Mouse (Mus musculus) cerebellum, adult (tissue): ENCODE measurements around the gene Acox3.

Source experiments
- ATAC-seq: cut with Nextera tagmentation; 2 replicates; pipeline ENCODE4 v1.9.2; 2017; ENCODE audit warnings: mild to moderate bottlenecking, moderate library complexity, mixed read lengths; ENCODE audit not compliant: insufficient number of reproducible peaks, low FRiP score, low TSS enrichment

Acox3 gene

DNA sequence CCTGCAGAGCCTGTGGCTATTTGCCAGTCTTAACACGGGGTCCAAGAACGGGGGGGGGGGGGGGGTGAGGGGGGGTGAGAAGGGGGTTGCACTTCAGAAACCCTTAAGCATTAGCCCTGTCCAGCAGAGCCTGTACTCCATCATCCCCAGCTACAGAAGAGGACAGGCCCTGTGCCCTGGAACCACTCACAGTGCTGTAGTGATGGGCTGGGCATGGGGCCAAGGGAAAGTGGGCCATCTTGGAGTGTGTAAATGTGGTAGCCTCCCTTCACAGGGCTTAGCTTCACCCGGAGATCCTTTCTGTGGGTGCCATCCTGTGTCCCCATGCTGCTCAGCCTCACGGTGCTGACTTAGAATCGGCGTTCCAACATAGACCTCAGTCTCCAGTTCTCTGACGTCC, 24.9 kb downstream of the Acox3 start:
- no peak for ATAC-seq

DNA sequence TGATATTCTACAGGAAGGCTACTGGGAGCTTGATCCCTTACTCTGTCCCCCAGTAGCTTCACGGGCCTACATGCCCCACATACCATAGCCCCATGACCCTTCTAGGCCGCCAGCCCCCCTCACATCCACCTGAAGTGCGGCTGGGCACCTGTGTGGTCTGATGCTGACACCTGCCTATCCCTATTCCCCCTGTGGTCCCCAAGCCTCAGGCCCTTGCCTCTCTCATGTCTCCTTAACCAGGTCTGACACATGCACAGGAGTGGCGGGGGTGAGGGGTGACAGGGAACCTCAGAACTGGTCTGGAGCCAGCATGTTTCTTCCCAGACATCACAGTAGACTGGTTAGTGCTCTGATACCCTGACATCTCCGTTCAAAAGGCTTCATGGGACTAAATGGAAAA, 25.7 kb downstream of the Acox3 start:
- ATAC-seq: no peak

DNA sequence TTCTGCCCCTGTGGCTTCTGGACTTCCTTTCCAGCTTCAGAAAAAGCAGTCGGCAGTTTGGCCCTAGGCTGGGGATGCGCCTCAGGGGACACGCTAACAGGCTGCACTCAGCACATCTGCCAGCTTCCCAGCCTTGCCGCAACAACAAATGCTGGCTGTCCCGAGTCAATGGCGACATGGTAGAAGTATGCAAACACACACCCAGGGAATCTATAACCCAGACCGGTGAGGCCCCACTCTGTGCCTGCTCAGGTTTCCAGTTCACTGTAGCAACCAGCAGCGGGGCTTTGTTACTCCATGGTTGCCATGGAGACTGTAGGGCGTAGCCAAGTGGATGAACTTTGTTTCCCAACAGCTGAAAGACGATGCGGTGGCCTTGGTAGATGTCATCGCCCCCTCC, 26.5 kb downstream of the Acox3 start:
- no peak for ATAC-seq

DNA sequence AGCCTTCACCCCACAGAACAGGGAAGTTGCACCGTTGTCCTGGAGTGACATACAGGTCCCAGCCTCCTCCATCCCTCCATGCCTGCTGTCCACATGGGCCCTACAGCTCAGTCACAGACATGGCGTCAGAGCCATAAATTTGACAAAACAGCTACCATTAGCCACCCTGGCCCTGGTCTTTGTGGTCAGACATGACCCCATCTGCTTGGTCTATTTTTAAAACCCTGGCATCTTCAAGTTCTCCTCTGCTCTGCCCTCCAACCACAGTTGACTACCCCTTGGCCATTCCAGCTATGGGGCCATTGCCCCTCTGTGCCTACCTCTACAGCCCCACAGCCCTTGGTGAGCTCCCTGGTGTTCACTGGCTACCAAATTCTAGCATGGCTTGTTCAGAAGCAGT, 27.1 kb downstream of the Acox3 start:
- ATAC-seq: no peak

DNA sequence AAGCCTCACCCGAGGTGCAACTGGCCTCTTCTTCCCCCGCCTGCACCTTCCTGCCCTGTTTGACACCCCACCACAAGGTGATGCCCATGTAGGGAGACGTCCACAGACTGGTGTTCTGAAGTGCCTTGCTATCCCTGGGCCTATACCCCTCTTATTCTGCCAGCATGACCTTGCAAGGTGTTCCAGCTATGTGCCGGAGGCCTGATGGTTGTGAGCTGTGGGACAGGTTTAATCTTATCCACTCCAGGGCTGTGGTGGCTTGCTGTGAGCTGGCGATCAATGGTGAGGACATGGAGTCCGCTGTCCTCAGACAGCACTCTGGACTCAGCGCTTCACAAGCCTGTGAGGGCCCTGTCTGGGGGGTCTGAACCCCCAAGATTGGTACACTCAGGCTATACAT, 27.5 kb downstream of the Acox3 start:
- no peak for ATAC-seq

DNA sequence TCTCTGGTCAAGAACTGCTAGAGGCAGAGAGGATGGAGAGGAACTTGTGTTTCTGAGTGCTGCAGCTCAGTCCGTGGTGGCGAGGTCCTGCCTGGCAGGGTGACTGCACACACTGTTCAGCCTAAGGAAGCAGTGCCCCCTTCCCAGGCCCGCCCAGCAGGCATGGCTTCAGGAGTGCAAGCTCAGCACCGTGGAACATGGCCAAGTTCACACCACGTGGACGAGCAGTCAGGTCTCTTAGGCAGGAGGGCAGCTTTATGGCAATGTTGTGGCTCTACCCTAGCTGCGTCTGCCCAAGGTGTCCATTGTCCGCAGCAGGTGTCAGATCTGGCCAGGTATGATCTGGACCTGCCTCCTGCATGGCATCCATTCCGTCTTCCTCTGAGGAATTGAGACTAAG, 28.3 kb downstream of the Acox3 start:
- ATAC-seq: no peak

DNA sequence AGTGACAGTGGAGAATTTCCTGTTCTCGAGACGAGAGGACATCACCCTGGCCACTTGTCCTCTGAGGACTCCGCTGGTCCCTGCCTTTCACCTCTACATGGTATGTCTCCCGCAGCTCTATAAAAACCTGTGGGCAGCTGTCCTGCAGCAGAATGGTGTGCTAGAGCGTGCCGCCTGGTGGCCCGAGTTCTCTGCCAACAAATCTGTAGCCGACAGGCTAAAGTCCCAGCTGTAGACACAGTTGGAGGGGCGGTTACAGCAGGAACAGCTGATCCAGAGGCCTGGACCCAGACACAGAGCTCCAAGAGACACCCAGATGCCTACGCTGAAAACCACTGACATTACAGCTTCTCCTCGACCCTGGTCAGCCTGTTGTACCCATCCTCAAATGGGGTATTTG, 29.1 kb downstream of the Acox3 start:
- no peak for ATAC-seq

DNA sequence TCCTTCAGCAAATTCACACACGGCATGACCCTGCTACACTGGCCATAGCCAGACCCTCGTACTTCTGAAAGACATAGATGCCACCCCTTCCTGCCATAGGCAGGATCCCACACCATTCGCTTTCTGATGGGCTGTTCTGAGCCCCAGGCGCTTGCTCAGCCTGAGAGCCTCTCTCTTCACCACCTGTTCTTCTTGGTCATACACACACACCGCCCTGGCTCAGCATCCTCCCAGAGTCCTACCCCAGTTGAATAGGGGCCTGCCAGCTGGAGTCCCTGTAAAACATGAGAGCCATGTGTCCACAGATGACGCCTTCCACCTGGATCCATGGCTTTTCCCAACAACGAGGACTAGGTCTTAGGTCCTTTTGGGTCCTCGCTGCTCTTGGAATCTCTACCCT, 29.9 kb downstream of the Acox3 start:
- no peak for ATAC-seq

DNA sequence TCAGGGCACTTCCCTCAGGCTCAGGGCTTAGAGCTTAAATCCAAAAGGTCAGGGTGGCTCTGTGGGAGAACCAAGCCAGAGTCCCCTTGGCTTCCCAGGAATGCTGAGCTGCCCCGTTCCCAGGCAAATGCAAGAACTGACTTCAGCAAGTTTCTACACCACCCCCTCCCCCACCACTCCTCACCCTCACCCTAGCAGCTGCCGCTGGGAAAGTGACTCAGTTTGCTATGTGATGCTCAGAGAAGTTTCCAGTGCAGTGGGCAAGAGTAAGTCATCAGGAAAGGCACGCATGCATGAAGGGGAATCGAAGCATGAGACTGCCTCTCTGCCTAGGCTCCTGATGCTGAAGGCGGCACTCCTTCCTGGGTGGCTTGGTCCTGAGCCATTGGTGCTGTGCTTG, 34.1 kb downstream of the Acox3 start:
- ATAC-seq: no peak

DNA sequence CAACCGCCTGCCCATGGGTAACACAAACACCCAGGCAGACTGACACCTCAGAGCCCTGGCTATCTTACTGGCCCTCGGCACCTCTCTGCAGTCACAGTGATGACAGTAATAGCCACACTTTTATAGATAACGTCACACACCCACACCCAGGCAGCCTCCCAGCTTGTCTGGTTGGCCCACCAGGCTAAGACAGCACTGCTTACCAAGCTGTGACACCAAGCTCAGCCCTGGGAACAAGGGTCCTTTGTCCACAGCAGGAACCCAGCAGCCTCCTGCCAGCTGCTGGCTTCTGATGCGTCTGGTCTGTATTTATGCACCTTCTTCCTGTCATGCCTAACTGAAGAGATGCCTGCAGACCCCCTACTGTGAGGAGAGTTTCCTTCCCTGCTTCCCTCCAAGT, 38.3 kb downstream of the Acox3 start:
- ATAC-seq: no peak

DNA sequence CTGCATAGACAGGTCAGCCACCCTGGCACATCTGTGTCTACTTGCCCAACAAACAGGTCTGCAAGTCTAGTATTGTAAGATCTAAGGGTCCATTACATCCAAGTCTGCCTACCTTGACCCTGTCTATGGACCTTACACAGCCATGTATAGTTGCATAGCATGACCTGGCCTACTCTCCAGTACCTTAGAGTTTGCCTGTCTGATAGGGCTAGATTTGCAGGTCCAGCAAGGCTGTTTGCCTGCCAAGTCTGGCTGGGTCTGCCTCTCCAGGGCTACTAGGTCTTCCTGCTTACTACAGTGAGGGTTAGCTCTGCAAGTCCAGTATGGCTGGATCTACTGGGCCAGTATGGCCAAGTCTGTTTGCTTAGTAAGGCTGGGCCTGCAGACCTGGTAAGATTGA, 41.0 kb downstream of the Acox3 start:
- no peak for ATAC-seq

DNA sequence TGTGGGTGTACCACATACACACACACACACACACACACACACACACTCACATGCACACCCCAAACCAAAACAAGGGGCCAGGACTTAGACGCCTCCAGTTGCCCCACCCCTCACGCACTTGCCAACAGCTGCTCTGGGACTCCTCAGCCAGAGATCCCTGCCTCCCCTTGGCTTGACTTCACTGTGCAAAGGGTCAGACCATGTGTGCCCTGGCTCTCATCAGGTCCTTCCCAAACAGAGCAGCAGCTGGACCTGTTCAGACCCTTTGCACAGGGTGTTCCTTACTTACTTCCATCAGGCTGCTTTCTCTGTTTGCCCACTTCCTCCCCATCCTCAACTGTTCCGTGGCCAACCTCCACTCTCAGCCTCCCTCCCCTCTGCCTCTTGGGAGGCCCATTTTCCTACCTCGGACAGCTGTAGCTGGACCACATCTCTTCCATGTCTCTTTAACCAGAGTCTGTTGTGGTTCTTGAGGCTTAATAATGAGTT, 42.0 kb downstream of the Acox3 start:
- ATAC-seq: no peak

DNA sequence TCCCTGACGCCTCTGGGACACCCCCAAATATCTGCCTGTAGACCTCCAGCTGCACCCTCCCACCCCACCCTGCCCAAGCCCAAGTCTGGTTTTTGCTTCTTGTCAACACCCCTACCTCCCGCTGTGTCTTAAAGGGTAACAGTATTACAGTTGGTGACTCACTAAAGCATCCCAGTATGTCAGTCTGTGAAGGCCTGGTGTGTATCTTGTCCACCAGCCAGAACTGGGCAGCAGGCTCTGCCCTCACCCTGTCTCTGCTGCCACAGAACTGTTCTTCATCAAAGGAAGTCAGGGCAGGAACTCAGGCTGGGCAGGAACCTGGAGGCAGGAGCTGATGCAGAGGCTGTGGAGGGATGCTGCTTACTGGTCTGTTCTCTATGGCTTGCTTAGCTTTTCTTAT, 43.6 kb downstream of the Acox3 start:
- ATAC-seq: no peak

DNA sequence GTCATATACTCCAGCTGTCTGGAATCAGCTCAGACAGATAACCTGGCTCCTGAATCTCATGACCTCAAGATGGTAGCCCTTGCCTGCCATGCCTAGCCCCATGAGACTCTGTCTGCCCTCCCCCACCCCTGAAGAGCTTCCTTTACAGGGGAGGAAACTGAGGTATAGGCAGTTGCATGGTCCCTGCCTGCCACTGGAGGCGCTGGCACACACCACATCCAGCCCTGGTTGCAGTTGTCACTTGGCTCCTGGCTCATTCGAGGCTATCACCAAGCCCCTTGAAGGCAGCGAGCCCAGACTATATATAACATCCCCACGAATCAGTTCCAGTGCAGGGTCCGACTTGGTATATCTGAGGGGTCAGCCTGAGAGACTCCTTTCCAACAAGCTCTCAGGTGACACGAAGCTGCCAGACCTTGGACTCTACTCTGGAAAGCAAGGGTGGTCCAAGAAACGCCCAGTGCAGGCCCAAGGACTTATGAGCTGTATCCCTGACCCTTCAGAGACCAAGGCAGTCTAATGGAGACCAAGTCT, 44.5 kb downstream of the Acox3 start:
- no peak for ATAC-seq

DNA sequence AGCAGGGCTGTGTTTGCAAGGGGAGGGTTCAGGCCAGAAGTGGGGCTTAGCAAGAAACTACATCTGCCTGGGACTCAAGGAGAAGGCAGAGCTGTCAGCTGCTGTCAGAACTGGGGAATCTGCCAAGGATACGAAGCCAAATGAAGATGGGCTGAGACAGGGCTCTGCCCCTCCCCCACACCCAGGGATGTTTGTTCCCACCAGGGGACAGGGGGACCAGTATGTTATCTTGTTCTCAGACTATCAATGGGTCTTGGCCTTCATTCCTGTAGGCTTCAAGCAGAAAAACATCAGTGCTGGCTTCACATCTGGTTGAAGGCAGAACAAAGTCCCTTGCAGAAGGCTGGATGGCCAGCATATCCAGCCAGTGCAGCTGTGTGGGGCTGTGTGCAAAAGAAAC, 45.8 kb downstream of the Acox3 start:
- ATAC-seq: no peak

DNA sequence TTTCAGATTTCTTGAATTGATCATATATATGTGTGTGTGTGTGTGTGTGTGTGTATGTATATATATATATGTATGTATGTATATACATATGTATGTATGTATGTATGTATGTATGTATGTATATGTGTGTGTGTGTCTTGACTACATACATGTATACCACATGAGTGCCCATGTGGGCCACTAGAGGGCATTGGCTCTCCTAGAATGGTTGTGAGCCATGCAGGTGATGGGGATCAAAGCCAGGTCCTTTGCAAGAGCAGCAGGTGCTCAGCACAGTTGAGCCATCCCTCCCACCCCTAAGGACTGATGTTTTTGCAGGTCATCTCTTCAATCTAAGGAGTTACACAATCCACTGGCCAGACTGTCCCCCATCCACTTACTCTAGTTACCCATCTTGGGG, 46.5 kb downstream of the Acox3 start:
- no peak for ATAC-seq

DNA sequence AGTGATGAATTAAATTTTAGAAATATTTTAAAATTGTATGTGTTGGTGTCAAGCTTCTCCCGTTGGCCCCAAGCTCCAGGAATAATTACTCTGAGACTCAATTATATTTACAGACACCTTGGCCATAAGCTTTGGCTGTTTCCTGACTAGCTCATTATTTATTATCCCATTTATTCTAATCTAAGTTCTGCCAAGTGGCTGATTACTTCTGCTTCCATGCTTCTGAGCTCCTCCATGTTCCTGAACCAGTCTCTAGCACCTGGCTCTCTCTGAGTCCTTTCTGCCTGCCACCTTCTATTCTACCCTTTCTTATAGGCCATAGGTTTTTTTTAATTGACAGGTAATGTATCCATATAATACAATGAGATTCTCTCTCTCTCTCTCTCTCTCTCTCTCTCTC, 47.9 kb downstream of the Acox3 start:
- no peak for ATAC-seq

DNA sequence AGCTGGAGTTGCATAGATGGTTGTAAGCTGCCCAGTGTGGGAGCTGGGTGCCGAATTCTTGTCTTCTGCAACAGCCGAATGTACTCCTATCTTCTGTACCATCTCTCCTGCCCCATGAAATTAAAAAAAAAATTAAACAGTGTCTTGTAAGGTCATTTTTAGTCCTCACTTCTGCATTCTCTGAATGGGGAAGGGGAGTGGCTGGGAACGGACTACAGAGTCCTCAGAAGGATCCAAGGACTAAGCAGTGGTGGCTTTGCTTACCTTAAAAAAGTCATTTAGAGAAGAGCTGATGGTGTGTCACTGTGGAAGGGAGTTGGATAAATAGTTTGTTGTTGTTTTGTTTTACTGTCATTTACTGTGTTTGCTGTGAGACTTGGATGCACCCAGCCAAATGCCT, 48.4 kb downstream of the Acox3 start:
- no peak for ATAC-seq

DNA sequence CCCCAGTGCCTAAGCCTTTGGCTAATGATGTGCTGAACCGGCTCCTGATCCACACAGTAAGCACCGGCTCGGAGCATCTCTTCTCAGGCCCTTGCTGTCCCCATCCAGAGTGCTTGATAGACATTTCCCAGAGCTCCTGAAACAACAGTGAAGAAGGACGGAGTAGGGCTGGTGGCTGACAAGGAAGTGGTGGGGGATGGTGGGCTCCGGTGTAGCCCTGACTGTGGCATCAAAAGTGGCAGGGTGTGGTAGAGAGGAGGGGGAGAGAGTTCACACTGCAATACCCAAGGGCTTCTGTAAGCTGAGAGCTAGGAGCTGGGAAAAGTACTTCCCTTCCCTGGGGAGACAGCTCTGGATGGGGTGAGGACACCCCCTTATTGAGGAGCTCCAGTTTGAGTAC, 48.9 kb downstream of the Acox3 start:
- ATAC-seq: no peak

DNA sequence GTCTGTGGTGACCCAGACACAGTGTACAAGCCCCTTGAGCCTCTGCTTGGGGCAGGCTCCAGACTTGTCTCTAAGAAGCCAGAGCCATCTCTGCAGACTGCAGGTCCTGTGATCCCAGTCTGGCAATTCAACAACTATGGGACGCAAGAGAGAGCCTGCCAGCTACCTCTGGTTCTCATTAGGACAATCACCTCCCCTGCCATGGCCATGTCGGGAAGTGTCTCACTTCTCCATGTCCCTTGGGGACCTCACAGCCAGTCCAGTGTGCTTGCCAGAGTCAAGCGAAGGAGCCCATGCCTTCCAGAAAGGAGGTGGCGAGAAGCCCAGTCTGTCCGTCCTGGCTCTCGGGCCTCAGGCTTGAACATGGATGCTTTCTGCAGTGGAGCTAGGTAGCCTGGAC, 50.0 kb downstream of the Acox3 start:
- ATAC-seq: no peak

DNA sequence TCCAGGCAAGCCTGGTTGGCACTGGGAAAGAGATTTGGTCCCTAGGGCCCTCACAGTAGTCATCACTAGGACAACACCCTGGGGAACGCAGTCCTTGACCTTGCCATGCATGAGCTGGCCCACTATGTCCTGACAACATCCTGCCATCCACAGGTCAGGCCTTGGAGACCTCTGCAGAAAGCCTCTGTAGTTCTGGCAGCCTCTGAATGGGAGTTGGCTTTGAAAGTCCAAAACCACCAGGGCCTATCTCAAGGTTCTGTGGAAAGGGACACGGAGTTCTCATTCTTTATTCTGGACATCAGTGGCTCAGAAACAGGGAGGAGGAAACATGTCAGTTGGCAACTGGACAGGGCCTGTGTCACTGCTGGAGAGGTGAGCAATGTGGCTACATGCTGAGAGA, 53.2 kb downstream of the Acox3 start:
- no peak for ATAC-seq

DNA sequence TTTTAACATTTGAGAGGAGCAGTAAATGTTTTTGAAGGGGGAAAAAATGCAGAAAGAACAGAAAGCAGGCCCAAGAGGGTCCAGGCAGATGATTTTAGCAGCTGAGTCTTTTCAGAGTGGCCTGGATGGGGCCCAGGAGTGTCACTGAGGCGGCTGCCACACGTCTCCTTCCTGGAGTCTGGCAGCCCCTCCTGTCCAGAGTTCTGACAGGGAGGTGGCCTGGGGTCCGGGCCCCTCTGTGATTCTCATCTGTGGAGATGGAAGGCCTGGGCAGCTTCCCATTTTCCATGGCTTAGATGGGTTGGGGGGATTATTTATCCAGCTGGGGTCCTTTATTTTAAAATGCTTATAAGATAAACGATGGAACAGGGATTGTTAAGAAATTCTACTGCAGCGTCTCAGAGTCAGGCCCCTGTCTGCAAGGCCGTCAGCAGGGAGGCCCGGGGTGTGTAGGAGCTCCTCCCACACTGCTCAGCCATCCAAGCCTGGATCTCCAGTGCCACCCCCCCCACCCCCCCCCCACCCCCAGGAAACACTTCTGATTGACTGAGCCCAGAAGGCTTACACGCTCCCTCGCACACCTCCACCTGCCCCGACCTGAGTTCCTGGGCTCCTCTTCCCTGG, 59.2 kb downstream of the Acox3 start:
- no peak for ATAC-seq
